Mouse (Mus musculus): ENCODE results near the gene Dapk2. TPM values are rescaled to one million over a fixed set of nuclear protein-coding genes. Genes with fewer than 3 reads are reported as not detected.

Gene Dapk2
- total RNA-seq, 1 experiment from 2014 or later = 10.4 TPM

DNA sequence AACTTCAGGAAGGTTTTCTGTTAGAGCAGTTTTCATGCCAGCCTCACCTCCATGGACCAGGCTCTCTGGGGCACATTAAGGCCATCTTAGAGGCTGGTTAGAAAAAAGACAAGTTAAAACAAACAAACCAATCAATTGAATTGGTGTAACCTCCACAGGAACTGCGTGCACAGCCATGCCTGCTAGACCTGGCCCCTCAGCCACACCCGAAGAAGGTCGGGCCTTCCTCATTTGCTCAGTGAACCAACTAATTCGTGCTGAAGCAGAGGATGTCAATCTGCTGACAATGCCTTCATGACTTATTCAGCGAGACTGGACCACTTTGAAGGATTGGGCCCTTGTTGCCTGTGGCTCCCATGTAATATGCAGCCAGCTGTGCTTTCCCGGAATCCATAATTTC, 28.4 kb downstream of the Dapk2 start:
- DNase-seq = no peak

DNA sequence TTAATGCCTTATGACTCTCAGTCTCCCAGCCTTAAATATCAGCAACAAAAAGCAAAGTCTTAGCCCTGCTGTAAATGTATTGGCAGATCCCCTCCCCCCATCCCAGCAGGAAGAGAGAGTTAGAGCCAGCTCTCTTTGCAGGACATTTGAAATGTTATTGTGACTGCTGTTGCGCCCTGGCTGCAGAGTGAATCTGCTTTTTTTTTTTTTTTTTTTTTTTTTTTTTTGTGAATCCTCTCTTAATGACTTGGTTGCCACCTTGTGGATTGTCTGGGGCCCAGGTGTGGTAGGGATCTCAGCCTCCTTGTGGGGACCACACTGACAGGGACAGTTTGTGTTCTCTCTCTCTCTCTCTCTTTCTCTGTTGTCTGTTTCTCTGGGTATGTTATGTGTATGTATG, 31.0 kb downstream of the Dapk2 start:
- no peak for DNase-seq

- DNase-seq = no peak
Observed at GRCm38 (mm10) chr9:66194003-66194402, 36.0 kb downstream of the Dapk2 start.

- no peak for DNase-seq
Observed at GRCm38 (mm10) chr9:66196561-66196960, 38.5 kb downstream of the Dapk2 start.

GRCm38 (mm10) chr9:66198533-66198932, 40.5 kb downstream of the Dapk2 start:
- DNase-seq = no peak

DNA sequence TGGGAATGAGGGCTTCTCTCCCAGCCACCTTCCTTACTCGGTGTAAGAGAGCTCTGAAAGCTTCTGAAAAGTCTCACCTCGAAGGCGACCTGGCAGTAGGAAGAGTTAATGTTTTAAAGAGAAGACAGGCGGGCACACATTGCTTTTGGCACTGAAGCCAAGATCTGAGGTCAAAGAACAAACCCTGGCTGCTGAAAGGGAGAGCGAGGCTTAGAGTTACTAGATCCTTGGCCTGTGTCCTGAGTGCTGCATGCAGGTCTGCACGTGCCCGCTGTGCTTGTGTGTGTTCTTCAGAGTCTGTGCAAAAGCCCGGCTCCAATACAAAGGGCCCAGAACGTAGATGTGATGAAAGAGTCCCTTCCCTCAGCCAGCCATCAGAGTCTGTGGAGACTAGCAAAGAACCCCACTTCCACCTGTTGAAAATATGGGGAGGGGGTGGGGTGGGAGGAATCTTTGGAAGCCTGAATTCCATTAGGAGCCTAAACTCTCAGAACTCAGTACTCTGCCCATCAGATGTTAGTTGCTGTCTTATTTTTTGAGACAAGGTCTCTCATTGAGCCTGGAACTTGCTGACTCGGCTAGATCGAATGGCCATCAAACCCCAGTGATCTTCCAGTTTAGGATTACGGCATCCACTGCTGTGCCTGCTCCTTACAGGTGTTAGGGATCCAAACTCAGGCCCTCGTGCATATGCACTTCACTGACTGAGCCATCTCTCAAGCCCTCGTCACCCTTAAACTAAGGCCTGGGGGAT, 41.8 kb downstream of the Dapk2 start:
- DNase-seq = no peak

DNA sequence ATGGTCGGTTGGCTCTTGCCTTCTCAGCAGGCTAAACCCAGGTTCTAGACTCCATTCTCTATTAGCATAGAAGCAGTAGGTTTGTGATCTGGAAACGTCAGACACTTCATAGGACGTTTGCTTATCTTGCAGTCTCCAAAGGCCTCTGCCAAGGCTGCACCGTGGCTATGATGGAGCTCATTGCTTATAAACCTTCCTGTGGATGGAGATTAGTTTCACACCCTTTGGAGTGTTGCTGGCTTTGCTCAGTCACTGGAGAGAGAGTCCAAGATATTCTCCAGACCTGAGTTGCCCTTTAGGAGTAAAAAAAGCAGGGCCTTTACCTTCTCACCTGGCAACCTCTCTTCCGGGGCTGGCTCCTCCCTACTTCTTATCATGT, 42.4 kb downstream of the Dapk2 start:
- no peak for DNase-seq

DNA sequence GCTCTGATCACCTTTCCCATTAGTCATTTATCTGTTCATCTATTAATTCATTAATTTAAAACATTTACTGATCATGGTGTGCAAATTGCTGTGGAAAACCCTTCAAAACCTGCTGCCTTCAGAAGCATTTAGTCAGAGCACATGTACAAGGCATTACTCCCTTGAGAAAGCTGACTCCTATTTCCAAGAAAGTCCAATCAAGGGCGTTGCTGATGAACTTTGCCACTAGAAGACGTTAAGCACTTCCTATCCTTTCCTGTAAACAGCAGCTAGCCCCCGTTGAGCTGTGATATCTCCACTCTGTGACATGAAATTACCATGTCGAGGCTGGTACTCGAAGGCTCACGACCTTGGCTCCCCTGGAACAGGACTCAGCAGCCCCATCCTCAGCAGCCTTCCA, 43.6 kb downstream of the Dapk2 start:
- DNase-seq = no peak

- no peak for DNase-seq
Observed at GRCm38 (mm10) chr9:66202463-66202862, 44.4 kb downstream of the Dapk2 start.

GRCm38 (mm10) chr9:66205702-66206101, 47.7 kb downstream of the Dapk2 start:
- no peak for DNase-seq

- DNase-seq = no peak
Observed at GRCm38 (mm10) chr9:66206825-66207224, 48.8 kb downstream of the Dapk2 start.

DNA sequence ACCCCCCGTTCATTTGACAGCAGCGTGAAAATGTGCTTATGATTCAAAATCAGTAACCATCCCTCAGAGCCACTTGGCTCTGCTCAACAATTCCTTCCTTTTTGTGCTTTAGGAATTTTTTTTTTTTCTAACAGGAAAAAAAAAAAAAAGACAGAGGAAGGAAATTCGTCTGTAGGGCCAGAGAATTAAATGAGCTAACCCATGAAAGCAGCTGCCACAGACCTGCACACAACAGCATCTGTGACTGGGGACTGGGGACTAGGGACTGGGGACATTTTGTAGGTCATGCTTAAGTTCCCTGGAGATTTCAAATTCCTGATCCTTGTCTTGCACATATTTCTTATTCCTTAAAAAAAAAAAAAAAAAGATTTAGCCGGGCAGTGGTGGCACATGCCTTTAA, 53.4 kb downstream of the Dapk2 start:
- DNase-seq = no peak

GRCm38 (mm10) chr9:66212088-66212487, 54.1 kb downstream of the Dapk2 start:
- no peak for DNase-seq

DNA sequence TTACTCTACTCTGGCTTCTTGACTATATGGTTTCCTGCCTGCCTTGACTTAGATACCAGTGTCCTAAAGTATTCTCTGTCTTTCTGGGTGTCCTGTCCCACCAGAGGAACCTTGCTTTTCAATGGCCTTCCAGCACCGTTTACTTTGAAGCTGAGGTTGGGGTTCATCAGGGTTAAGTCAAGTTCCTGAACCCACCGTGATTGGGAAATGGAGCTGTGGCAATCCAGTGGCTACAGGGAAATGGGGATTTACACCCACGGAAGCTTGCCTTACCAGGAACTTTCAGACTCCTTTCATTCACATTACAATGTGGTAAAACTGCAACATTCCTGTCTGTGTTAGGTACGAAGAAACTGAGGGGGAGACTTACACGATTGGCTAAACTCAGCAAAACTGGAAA, 54.8 kb downstream of the Dapk2 start:
- DNase-seq = no peak

- peak; percentile 18 for DNase-seq
Observed at GRCm38 (mm10) chr9:66213386-66214032, 55.5 kb downstream of the Dapk2 start.

DNA sequence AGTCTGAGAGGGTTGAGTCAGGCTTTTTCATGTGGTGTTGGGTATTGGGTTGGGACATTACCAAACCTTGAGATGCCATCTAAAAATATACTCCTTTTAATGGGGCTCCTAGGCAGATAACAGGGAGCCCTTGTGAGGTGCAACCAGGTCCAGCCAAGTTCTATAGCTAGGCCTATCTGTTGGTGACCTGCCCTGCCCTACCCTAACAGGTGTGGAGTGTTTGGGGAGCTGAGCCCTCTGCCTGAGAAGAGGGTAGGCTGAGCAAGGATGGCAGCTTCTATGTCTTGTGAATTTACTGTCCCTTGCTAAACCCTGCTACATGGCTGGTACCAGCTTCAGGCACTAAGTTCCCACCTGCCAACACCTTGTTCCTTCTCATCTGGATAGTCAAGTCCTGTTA, 57.5 kb downstream of the Dapk2 start:
- DNase-seq = no peak

DNA sequence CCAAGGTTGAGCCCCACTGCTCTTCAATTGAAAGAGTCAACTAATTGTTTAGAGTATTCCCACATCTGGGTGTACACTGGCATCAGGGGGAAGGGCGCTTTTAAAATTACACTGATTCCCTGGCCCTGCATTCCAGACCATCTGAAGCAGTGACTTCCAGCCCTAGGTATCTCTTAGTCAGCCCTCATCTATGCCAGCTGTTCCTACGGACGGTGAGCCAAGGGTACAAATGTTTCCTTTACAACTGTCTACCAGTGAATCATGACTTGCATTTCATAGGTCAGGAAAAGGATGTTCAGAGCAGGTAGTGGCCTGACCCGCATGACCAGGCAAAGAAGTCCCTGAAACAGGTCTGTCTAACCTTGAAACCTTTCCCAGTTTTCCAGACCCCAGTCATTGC, 59.9 kb downstream of the Dapk2 start:
- DNase-seq = no peak

DNA sequence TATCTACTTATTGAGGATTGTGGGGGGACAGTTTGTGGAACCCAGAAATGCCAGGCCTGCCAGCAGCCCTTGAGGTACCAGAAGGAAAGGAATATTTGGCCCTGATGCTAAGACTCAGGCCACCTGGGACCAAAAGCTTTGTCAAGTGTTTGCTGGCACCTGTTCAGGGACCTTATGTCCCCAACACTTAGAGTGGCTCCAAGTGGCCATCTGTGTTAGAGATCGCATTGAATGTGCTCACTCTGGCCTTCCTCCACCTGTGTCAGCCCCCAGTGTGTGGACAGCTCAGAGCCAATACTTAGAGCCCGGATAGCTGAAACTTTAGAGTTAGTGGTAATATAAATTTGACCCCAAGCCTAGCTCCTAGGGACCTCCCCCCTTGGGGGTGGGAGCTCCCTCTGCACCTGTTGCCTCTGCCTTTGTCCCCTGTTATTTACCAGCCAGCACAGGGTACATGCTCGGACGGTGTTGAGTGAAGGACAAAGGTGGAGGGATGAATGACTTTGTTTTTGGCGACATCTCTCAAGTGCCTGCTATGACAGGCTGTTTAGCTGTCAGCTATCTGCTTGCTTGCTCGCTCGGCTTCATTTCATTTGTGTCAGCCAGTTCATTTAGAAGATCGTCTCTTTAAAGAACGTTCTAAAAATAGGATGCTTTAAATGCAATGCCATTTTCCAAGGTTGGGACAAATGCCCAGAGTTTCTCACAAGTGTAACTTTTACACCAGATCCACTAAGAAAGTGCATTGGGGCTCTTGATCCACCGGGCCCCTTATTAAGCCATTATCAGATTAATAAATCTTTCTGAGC, 61.1 kb downstream of the Dapk2 start:
- no peak for DNase-seq

DNA sequence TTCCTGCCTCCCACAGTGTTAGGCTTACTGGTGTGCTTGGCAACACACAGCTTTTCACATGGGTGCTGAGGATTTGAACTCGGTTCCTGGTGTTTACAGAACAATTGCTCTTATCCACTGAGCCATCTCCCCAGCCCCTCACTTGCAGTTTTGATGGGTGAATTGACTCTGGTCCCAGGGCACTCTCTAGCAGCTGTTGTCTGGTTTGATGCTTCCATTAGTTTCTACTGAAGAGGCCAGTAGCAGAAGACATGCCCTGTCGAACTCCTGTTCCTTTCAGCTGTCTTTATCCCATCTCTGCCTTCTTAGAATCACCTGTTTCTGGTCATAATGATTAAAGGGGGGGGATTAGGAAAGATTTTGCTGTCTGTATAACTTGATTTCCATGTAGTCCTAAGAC, 65.8 kb downstream of the Dapk2 start:
- no peak for DNase-seq

- DNase-seq = no peak
Observed at GRCm38 (mm10) chr9:66225737-66226485, 67.9 kb downstream of the Dapk2 start.

DNA sequence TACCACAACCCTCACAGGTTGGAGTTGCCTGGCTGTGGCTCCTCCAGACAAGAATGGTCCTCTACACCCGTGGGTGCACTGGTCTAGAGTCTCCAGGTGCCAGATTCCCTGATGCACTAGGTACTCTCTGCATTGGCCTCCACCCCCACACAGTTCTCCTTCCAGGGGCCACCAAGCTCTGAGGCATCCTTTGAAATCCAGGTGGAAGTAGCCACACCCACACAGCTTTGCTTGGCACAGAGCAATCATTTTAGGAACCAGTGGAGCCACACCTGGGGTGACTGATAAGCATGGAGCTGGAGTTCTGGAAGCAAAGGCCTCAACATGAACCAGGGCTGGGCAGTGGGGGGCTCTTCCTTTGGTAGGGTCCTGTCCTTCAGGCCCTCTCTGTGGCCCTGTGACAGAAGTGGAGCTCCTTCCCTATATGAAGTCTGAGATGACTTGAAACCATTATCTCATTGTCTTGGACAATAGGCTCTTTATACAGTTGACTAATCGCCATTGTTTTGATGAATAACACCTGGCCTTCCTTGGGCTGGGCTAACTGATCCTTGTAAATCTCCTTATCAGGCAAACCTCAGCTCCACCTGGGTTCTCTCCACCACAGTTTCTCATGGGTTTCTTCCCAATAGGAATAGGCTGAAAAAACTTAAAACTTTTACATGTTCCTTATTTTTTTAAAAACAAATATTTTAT, 70.6 kb downstream of the Dapk2 start:
- DNase-seq = no peak

Data from adrenal gland, postnatal 25 days (tissue).